Mouse (Mus musculus) G1E (cell line): ENCODE data around the gene Rab30. TPM values are rescaled to one million over a fixed set of nuclear protein-coding genes. Genes with fewer than 3 reads are reported as not detected.

Source experiments
- ATAC-seq: 2 replicates; pipeline ENCODE4 v1.8.0; 2016; ENCODE audit warnings: mild to moderate bottlenecking; ENCODE audit not compliant: insufficient number of reproducible peaks, poor library complexity, low FRiP score, severe bottlenecking; ENCODE audit errors: extremely low read depth
- DNase-seq: peaks from one replicate; pipeline ENCODE4 v3.0.0; 2012; ENCODE audit warnings: low spot score
- H3K27me3 ChIP-seq: 2 replicates; pipeline ENCODE4 v1.6.1; 2012; ENCODE audit warnings: mild to moderate bottlenecking, low read length, inconsistent platforms; ENCODE audit not compliant: insufficient read depth
- H3K36me3 ChIP-seq: replicated peaks from 2 replicates; pipeline ENCODE3; 2012; ENCODE audit warnings: mild to moderate bottlenecking, inconsistent platforms
- H3K4me1 ChIP-seq: 2 replicates; pipeline ENCODE4 v1.6.1; 2012; ENCODE audit warnings: low read depth, low read length, inconsistent platforms, mixed read lengths; ENCODE audit not compliant: insufficient read depth
- H3K4me3 ChIP-seq: 2 replicates; pipeline ENCODE4 v1.5.1; 2012; ENCODE audit warnings: low read depth, mild to moderate bottlenecking, inconsistent platforms, low read length, moderate library complexity, mixed read lengths
- H3K9me3 ChIP-seq: replicated peaks from 2 replicates; pipeline ENCODE4 v1.6.1; 2012; ENCODE audit warnings: inconsistent platforms
- CTCF ChIP-seq: IDR thresholded peaks from 2 replicates; pipeline ENCODE4 v1.5.1; 2012; ENCODE audit warnings: low read depth, low read length, inconsistent platforms, mixed read lengths
- GATA1 ChIP-seq: IDR thresholded peaks from 2 replicates; pipeline ENCODE4 v1.6.1; 2012; ENCODE audit warnings: borderline replicate concordance, low read length, inconsistent platforms, mixed read lengths
- GATA2 ChIP-seq: IDR thresholded peaks from 2 replicates; pipeline ENCODE4 v1.6.1; 2012; ENCODE audit warnings: low read depth, low read length, inconsistent platforms, borderline replicate concordance
- POLR2AphosphoS5 ChIP-seq: IDR thresholded peaks from 2 replicates; pipeline ENCODE4 v1.6.1; 2012; ENCODE audit warnings: low read depth, low read length, inconsistent platforms; ENCODE audit not compliant: insufficient replicate concordance
- TAL1 ChIP-seq: conservative IDR thresholded peaks from 2 replicates; pipeline ENCODE4 v1.6.1; 2012; ENCODE audit warnings: low read depth, low read length, inconsistent platforms, mixed read lengths
- polyA plus RNA-seq: library from polyadenylated mRNA; stranded (reverse); fragments of >175 nt; gene quantifications from 2 replicates; pipeline ENCODE4 v1.2.3, GENCODE M21; 2012
- total RNA-seq, 2 experiments: library from RNA; stranded (forward) in 1 of 2; stranded (reverse) in 1 of 2; fragments of 200-1000 nt in 1 of 2; fragments of >200 nt in 1 of 2; fragmentation: Nextera tagmentation in 1 of 2; gene quantifications; 2 replicates each; pipeline ENCODE4 v1.2.3; 2014 to 2017

Rab30 gene
- total and polyA plus RNA-seq, 3 experiments = 0.08 to 4.4 (median 1.6) TPM

DNA sequence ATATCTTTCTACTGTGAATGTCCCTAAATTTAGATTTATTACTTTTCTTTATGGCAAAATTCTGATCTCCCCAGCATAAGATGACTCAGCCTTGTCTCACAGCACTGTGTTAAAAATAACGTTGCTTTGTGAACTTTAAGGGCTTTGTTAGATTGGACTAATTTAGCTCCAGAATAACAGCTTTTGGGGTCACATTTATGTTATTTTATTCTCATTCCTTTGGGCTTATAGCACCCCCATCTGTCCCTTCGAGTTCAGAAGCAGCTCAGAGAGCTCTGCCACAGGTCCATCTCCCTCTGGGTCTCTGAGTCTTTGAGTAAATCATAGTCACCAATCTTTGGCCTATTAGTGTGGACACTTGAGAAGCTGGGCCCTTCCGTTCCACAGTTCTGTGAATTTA, 96.5 kb downstream of the Rab30 start:
- no peaks in the 10 kb centered on the region for H3K9me3 ChIP-seq
- H3K36me3 ChIP-seq = no peaks in the 10 kb centered on the region
- no peaks in the 10 kb centered on the region for H3K27me3 ChIP-seq
- no peak for ATAC-seq
- H3K4me3 ChIP-seq = no peak overlapping the region
- no peaks in the 10 kb centered on the region for H3K4me1 ChIP-seq
- TF ChIP-seq POLR2AphosphoS5 (no peak), GATA1 (no peak), CTCF (no peak), TAL1 (no peak), GATA2 (no peak)
- DNase-seq = no peak

GRCm38 (mm10) chr7:92842254-92842653, 100.9 kb downstream of the Rab30 start:
- DNase-seq (no peak), ATAC-seq (no peak)
- Histone ChIP-seq H3K4me1 (no peaks in the 10 kb centered on the region), H3K27me3 (no peaks in the 10 kb centered on the region), H3K9me3 (no peaks in the 10 kb centered on the region), H3K36me3 (no peaks in the 10 kb centered on the region), H3K4me3 (no peak overlapping the region)
- TF ChIP-seq POLR2AphosphoS5 = no peak
- no peak for TF ChIP-seq TAL1
- TF ChIP-seq GATA2 = no peak
- no peak for TF ChIP-seq CTCF
- no peak for TF ChIP-seq GATA1

- no peak overlapping the region for H3K4me3 ChIP-seq
- no peaks in the 10 kb centered on the region for H3K36me3 ChIP-seq
- TF ChIP-seq TAL1 = no peak
- no peak for TF ChIP-seq GATA2
- no peak for TF ChIP-seq GATA1
- TF ChIP-seq CTCF = no peak
- TF ChIP-seq POLR2AphosphoS5 = no peak
- DNase-seq (no peak), ATAC-seq (no peak)
- H3K9me3 ChIP-seq = no peaks in the 10 kb centered on the region
- no peaks in the 10 kb centered on the region for H3K27me3 ChIP-seq
- no peaks in the 10 kb centered on the region for H3K4me1 ChIP-seq
Measured at GRCm38 (mm10) chr7:92848246-92848645, 106.8 kb downstream of the Rab30 start.

DNA sequence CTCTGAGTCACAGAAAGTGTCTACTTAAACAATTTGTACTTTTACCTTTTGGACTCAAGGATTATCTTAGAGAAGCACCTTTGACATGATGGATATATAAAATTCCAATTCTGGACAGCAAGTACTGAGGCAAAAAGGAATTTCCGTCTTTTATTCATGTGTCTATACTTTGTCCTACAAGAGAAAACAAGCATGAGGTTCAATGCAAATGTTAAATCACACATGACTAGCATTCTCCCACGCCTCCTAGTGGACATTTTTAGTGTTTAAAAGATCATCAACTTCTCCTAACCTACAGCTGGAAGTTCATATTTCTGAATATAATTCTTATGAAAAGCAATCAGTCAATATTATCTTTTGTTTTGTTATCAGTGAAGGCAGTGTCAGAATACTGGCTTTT, 125.1 kb downstream of the Rab30 start:
- DNase-seq (no peak), ATAC-seq (no peak)
- Histone ChIP-seq H3K4me1 (peaks cover 8% of the 10 kb centered on the region), H3K27me3 (no peaks in the 10 kb centered on the region), H3K9me3 (peaks cover 4% of the 10 kb centered on the region; the same call in 1 of the 2 replicates), H3K4me3 (no peak overlapping the region), H3K36me3 (peaks cover 62% of the 10 kb centered on the region)
- no peak for TF ChIP-seq GATA1
- TF ChIP-seq TAL1 = no peak
- TF ChIP-seq POLR2AphosphoS5 = no peak
- no peak for TF ChIP-seq GATA2
- no peak for TF ChIP-seq CTCF

DNA sequence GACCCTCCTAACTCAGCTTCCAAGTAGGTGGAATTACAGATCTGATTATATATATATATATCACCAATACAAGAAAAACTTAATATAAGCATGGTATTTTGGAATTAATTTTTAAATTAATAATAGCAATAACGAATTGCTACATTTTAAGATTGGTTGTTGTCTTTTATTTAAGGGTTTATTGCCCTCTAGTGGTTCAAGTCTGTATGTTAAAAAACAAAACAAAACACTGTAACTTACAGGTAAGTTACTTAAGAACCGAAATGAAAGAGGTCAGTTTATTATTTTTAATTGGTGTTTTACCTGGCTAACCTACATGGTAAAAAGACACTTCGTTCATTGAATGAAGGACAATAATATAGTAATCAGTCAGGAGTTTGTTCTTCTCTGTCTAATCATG, 128.8 kb downstream of the Rab30 start:
- Histone ChIP-seq H3K36me3 (peaks cover 38% of the 10 kb centered on the region), H3K4me3 (no peak overlapping the region), H3K4me1 (peaks cover 21% of the 10 kb centered on the region), H3K27me3 (no peaks in the 10 kb centered on the region), H3K9me3 (peaks cover 4% of the 10 kb centered on the region; the same call in 1 of the 2 replicates)
- DNase-seq (no peak), ATAC-seq (no peak)
- TF ChIP-seq CTCF (no peak), GATA2 (no peak), TAL1 (no peak), POLR2AphosphoS5 (no peak), GATA1 (no peak)

DNA sequence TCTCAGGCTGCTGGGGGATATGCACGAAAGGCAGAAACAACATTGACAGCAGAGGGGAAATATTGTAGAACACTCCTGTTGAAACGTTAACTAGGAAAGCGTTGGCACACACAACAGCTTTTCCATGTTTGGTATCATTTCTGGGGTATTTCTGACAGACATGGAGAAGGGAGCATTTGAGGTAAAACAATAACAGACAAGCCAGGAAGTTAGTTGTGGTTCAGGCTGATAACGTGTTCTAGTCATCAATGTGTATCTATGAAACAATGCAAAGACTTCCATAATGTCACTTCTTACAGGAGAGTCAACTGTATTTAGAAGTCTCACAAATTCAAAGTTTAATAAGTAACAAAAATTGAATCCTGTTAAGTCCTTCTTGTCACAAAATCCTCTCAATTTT, 130.2 kb downstream of the Rab30 start:
- no peaks in the 10 kb centered on the region for H3K27me3 ChIP-seq
- peaks cover 32% of the 10 kb centered on the region for H3K4me1 ChIP-seq
- peaks cover 35% of the 10 kb centered on the region for H3K36me3 ChIP-seq
- no peak for TF ChIP-seq GATA2
- no peak for TF ChIP-seq CTCF
- no peak for TF ChIP-seq GATA1
- TF ChIP-seq TAL1 = no peak
- no peak for TF ChIP-seq POLR2AphosphoS5
- DNase-seq (no peak), ATAC-seq (no peak)
- peaks cover 4% of the 10 kb centered on the region; the same call in 1 of the 2 replicates for H3K9me3 ChIP-seq
- H3K4me3 ChIP-seq = no peak overlapping the region

GRCm38 (mm10) chr7:92874116-92874675, 132.8 kb downstream of the Rab30 start, which contains the start of the genes Ddias and Prcp:
Gene Ddias, minus strand, starts transcription at chr7:92874247.
Gene Prcp, plus strand, starts transcription at chr7:92874470.
- H3K4me1 ChIP-seq = peaks cover 38% of the 10 kb centered on the region
- DNase-seq (peak; percentile 99), ATAC-seq (peak; percentile 52)
- peak within 1 kb of the TSS; percentile 83 for H3K4me3 ChIP-seq
- H3K9me3 ChIP-seq = peaks cover 3% of the 10 kb centered on the region; the same call in 1 of the 2 replicates
- H3K27me3 ChIP-seq = no peaks in the 10 kb centered on the region
- H3K36me3 ChIP-seq = peaks cover 25% of the 10 kb centered on the region
- TF ChIP-seq CTCF = peak; percentile 55
- TF ChIP-seq GATA2 = no peak
